Mouse (Mus musculus) limb, embryonic 15.5 days (tissue): ENCODE results near the gene Sh3bp2. TPM values are rescaled to one million over a fixed set of nuclear protein-coding genes. Genes with fewer than 3 reads are reported as not detected.
"Not testable (repeated sequence)": the region's sequence is repeated elsewhere in the genome, so short reads cannot be mapped to it uniquely, and the experiment has no call there.

Experiments used
- ATAC-seq: fragments of 200-750 bp; cut with Nextera tagmentation; 2 replicates; pipeline ENCODE4 v1.8.0; 2017; ENCODE audit warnings: low read depth, moderate TSS enrichment; ENCODE audit not compliant: insufficient number of reproducible peaks, low FRiP score, low TSS enrichment
- H3K27ac ChIP-seq: fragments of 300-500 bp; sonication (generic); 2 replicates; pipeline ENCODE4 v1.5.1; 2015; ENCODE audit warnings: moderate library complexity, mild to moderate bottlenecking, inconsistent platforms
- H3K27me3 ChIP-seq: fragments of 300-500 bp; sonication (generic); 2 replicates; pipeline ENCODE4 v1.6.1; 2015; ENCODE audit warnings: inconsistent platforms
- H3K36me3 ChIP-seq: fragments of 300-500 bp; sonication (generic); 2 replicates; pipeline ENCODE4 v1.6.1; 2015; ENCODE audit warnings: inconsistent platforms
- H3K4me1 ChIP-seq: fragments of 300-500 bp; sonication (generic); 2 replicates; pipeline ENCODE4 v1.6.1; 2015; ENCODE audit warnings: inconsistent platforms
- H3K4me2 ChIP-seq: fragments of 300-500 bp; sonication (generic); 2 replicates; pipeline ENCODE4 v1.6.1; 2015; ENCODE audit warnings: mild to moderate bottlenecking, inconsistent platforms
- H3K4me3 ChIP-seq: fragments of 300-500 bp; sonication (generic); 2 replicates; pipeline ENCODE4 v1.5.1; 2015; ENCODE audit warnings: mild to moderate bottlenecking, inconsistent platforms
- H3K9ac ChIP-seq: fragments of 300-500 bp; sonication (generic); 2 replicates; pipeline ENCODE4 v1.6.1; 2015; ENCODE audit warnings: inconsistent platforms
- H3K9me3 ChIP-seq: fragments of 300-500 bp; sonication (generic); 2 replicates; pipeline ENCODE4 v1.6.1; 2016; ENCODE audit warnings: inconsistent platforms
- WGBS: fragments of 180-500 bp; shearing (Covaris S2); methylation state at CpG from one replicate; pipeline ENCODE4 v1.1.7; 2015; 5-methylcytosine and 5-hydroxymethylcytosine counted together
- polyA plus RNA-seq: library from polyadenylated mRNA; unstranded; fragments of >200 nt; fragmentation: Nextera tagmentation; extraction: Ambion mirVana; gene quantifications from 2 replicates; pipeline ENCODE4 v1.2.1, GENCODE M21; 2015

The Sh3bp2 gene
- polyA plus RNA-seq, 1 experiment from 2014 or later: 10.0 TPM

DNA sequence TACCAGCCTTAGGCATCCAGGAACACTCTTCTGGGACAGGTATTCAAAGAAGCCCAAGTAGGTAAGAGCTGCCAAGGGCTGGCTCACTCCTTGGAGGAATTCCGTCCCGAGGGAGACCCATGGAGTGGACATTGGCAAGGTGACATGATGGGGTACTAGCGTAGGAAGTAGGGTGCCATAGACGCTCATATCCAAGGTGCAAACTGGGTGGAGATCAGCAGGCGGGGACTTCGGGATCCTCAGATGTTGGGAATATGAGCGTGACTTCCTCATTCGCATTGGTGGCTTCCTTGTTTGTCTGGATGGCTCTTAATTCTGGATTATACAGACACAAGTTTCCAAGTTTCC lies 23.5 kb downstream of the Sh3bp2 start:
- no peaks in the 10 kb centered on the region for H3K27me3 ChIP-seq
- H3K4me2 ChIP-seq: peak overlapping the region; percentile 77
- H3K36me3 ChIP-seq: peaks cover 21% of the 10 kb centered on the region
- no peaks in the 10 kb centered on the region for H3K9me3 ChIP-seq
- H3K9ac ChIP-seq: no peak overlapping the region
- ATAC-seq: no peak
- peak overlapping the region; percentile 90 for H3K4me3 ChIP-seq
- H3K4me1 ChIP-seq: peaks cover 18% of the 10 kb centered on the region
- 23% methylated on average over 8 of the region's 8 CpGs for WGBS
- peak overlapping the region; percentile 68; the same call in 1 of the 2 replicates for H3K27ac ChIP-seq

DNA sequence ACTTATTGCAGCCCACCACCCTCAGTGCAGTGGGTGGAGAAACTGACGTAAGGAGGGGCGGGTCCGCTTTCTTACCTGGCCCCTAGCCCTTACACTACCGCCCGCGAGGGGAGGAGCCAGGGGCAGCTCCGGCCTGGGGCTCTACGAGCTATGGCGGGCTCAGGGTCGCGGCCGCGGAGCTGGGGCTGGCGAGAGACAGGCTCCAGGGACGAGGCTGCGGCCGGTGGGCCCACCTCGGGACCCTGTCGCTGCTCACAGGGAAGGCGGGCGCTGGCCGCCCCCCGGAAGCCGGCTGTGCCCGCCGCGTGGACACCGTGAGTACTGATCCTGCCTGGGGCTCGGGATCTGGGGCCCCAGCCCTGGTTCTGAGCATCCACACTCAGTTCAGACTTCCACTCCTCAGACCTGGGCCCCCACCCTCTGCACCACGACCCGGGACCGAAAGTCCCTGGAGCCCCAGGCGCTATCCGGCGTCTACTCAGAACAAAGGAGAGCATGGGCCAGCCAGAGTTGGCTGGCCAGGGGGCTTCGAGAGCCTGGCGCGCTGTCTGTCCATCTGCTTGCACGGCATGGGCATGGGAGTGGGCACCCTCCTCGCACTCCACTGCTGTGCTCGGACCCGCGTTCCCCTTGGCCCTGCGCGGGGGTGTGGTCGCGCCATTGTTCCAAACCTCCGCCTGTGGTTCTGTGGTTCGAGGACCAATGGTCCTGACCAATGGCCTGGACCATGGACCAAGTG lies 24.0 kb downstream of the Sh3bp2 start:
- WGBS: under 1% methylated on average over 49 of the region's 49 CpGs
- Histone ChIP-seq H3K4me2 (peak overlapping the region; percentile 77), H3K9me3 (no peaks in the 10 kb centered on the region), H3K36me3 (peaks cover 25% of the 10 kb centered on the region), H3K27me3 (no peaks in the 10 kb centered on the region), H3K27ac (peak overlapping the region; percentile 68), H3K9ac (peak overlapping the region; percentile 81), H3K4me3 (peak overlapping the region; percentile 90), H3K4me1 (peaks cover 18% of the 10 kb centered on the region)
- peak; percentile 81 for ATAC-seq

DNA sequence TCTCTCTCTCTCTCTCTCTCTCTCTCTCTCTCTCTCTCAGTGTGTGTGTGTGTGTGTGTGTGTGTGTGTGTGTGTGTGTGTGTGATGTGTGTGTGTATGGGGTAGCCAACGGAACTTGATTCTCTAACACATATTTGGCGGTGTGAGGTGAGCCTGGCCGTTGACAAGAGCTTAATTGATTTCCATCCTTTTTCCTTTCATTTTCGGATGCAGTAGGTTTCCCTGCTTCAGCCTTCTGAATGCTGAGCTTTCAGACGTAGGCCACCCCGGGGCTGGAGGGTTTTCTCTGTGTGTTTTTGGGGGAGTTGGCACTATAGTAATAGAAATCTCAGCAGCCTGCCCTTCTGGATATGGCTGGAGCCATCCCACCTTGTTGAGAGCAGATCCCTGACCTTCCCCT lies 24.6 kb downstream of the Sh3bp2 start:
- H3K9me3 ChIP-seq: no peaks in the 10 kb centered on the region
- peak overlapping the region; percentile 90 for H3K4me3 ChIP-seq
- H3K27ac ChIP-seq: no peak overlapping the region
- 7% methylated on average over 6 of the region's 6 CpGs for WGBS
- H3K4me2 ChIP-seq: peak overlapping the region; percentile 77
- H3K9ac ChIP-seq: peak overlapping the region; percentile 81; the same call in 1 of the 2 replicates
- H3K4me1 ChIP-seq: peaks cover 18% of the 10 kb centered on the region
- peaks cover 31% of the 10 kb centered on the region for H3K36me3 ChIP-seq
- no peaks in the 10 kb centered on the region for H3K27me3 ChIP-seq
- no peak for ATAC-seq

DNA sequence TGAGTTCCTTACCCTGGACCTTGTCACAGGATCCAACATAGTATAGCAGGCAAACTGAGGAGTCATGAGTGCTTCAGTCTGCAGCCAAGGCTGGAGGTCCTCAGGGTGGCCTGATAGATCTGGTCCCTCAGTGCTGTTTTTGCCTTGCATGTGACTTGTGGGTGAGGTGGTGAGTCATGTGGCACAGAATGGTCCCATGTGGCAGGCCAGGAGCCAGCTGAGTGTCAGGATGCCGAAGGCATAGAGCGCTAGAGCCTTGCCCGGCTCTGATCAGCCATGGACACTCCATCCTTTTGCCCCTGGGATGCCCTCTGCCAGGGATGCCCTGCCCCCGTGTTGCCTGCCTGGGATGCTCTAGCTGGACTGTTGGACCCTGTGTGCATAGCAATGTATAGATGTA lies 26.2 kb downstream of the Sh3bp2 start:
- 86% methylated on average over 4 of the region's 4 CpGs for WGBS
- Histone ChIP-seq H3K4me3 (no peak overlapping the region), H3K4me1 (peaks cover 18% of the 10 kb centered on the region), H3K9ac (no peak overlapping the region), H3K9me3 (no peaks in the 10 kb centered on the region), H3K27ac (no peak overlapping the region), H3K36me3 (peaks cover 47% of the 10 kb centered on the region), H3K4me2 (no peak overlapping the region), H3K27me3 (no peaks in the 10 kb centered on the region)
- ATAC-seq: no peak

GRCm38 (mm10) chr5:34563854-34564253 lies 38.2 kb downstream of the Sh3bp2 start:
- Histone ChIP-seq H3K27ac (no peak overlapping the region), H3K36me3 (peaks cover 51% of the 10 kb centered on the region), H3K27me3 (no peaks in the 10 kb centered on the region), H3K9me3 (no peaks in the 10 kb centered on the region), H3K9ac (no peak overlapping the region), H3K4me1 (peaks cover 8% of the 10 kb centered on the region; the same call in 1 of the 2 replicates), H3K4me2 (no peak overlapping the region), H3K4me3 (no peak overlapping the region)
- no peak for ATAC-seq
- WGBS: 100% methylated on average over 1 of the region's 1 CpGs

DNA sequence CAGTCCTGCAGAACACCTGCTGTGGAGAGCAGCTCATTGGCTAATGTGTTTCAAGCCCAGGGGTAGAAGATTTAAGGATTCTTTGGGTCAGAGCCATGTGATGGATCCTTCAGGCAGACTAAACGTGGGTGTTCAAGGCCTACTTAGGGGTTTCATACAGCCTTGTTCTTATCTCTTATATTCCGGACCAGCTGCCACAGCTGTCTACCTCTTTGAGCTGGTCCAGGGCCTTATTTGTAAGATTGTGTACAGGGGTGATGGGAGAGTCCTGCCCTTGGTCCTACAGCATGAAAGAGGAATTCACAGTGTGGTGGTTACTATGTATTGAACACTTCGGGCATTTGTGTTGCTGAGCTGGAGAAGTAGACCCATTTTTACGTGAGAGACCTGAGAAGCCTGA lies 38.7 kb downstream of the Sh3bp2 start:
- peaks cover 8% of the 10 kb centered on the region; the same call in 1 of the 2 replicates for H3K4me1 ChIP-seq
- 85% methylated on average over 4 of the region's 4 CpGs for WGBS
- no peak overlapping the region for H3K4me2 ChIP-seq
- no peak overlapping the region for H3K27ac ChIP-seq
- no peak for ATAC-seq
- no peak overlapping the region for H3K9ac ChIP-seq
- no peaks in the 10 kb centered on the region for H3K27me3 ChIP-seq
- no peak overlapping the region for H3K4me3 ChIP-seq
- H3K9me3 ChIP-seq: no peaks in the 10 kb centered on the region
- H3K36me3 ChIP-seq: peaks cover 46% of the 10 kb centered on the region

DNA sequence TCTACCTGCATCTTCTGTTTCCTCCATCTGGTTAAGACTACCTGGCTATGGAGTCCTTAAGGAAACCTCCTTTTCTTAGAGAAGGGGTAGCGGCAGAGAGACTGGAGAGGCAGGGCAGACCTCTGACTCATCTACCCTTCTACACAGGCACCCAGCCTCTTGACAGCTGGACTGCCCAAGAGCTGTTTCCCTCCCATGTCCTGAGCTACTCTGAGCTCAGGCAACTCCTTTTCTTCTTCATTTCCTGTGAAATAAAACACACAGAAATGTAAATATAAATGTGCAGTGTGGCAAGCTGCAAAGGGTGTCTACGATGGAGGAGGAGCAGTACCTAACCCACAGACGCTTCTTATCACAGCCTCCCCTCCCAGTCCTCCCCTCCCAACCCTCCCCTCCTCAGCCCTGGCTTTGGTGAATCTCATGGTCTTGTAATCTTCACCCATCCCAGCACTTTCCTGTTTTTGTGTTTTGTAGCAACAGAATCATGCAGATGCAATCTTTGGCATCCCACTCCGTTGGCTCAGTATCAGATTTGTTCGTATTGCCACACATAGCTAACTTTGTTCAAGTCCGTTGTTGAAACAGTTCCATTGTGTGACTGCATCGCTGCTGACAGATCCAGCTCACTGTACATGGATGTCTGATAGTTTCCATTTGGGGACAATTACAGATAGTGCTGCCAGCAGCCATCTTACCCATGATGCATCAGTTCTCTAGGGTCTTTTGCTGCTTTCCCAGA lies 40.1 kb downstream of the Sh3bp2 start:
- Histone ChIP-seq H3K36me3 (peaks cover 32% of the 10 kb centered on the region), H3K9me3 (no peaks in the 10 kb centered on the region), H3K27ac (peak overlapping the region; percentile 75), H3K9ac (no peak overlapping the region), H3K4me3 (no peak overlapping the region), H3K27me3 (no peaks in the 10 kb centered on the region), H3K4me2 (no peak overlapping the region), H3K4me1 (peaks cover 8% of the 10 kb centered on the region; the same call in 1 of the 2 replicates)
- peak; percentile 40; the same call in 1 of the 2 replicates for ATAC-seq
- WGBS: 52% methylated on average over 7 of the region's 7 CpGs

- H3K9ac ChIP-seq: no peak overlapping the region
- 79% methylated on average over 3 of the region's 3 CpGs for WGBS
These were observed 45.9 kb downstream of the Sh3bp2 start for GRCm38 (mm10) chr5:34571551-34571950.

DNA sequence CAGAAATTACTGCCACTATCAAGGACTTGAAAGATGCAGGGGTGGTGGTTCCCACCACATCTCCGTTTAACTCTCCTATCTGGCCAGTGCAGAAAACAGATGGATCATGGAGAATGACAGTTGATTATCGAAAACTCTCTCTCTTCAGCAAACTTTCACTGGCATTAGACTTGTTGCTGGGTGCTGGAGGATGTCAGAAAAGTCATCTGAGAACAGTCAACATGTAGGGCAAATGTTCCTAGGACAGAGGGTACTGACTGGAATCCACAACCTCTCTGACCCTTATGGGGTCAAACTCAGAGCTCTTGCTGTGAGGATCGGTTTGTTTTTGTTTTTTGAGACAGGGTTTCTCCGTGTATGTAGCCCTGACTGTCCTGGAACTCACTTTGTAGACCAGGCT lies 46.9 kb downstream of the Sh3bp2 start:
- not testable (repeated sequence) for H3K36me3 ChIP-seq, H3K9ac ChIP-seq, H3K9me3 ChIP-seq, ATAC-seq, H3K27me3 ChIP-seq
- WGBS: 54% methylated on average over 4 of the region's 4 CpGs
- peak overlapping the region; percentile 91; the same call in 1 of the 2 replicates for H3K27ac ChIP-seq
- H3K4me3 ChIP-seq: peak overlapping the region; percentile 92
- peak overlapping the region; percentile 49 for H3K4me2 ChIP-seq
- H3K4me1 ChIP-seq: peaks cover 16% of the 10 kb centered on the region

More at GRCm38 (mm10) chr5:34571551-34571950, 45.9 kb downstream of the Sh3bp2 start:
- Histone ChIP-seq H3K27ac (no peak overlapping the region), H3K4me3 (no peak overlapping the region), H3K27me3 (no peaks in the 10 kb centered on the region), H3K9me3 (no peaks in the 10 kb centered on the region), H3K4me1 (peaks cover 16% of the 10 kb centered on the region), H3K4me2 (no peak overlapping the region), H3K36me3 (no peaks in the 10 kb centered on the region)
- no peak for ATAC-seq

GRCm38 (mm10) chr5:34573268-34574221 lies 47.9 kb downstream of the Sh3bp2 start, which contains the start of gene Add1:
Add1 (plus strand) TSS chr5:34573664.
- H3K9ac ChIP-seq: peak within 1 kb of the TSS; percentile 96
- peaks cover 3% of the 10 kb centered on the region; the same call in 1 of the 2 replicates for H3K36me3 ChIP-seq
- no peaks in the 10 kb centered on the region for H3K9me3 ChIP-seq
- no peaks in the 10 kb centered on the region for H3K27me3 ChIP-seq
- H3K27ac ChIP-seq: peak within 1 kb of the TSS; percentile 91
- peak within 1 kb of the TSS; percentile 49 for H3K4me2 ChIP-seq
- H3K4me3 ChIP-seq: peak within 1 kb of the TSS; percentile 92
- ATAC-seq: peak; percentile 100
- H3K4me1 ChIP-seq: peaks cover 16% of the 10 kb centered on the region
- under 1% methylated on average over 83 of the region's 84 CpGs for WGBS

DNA sequence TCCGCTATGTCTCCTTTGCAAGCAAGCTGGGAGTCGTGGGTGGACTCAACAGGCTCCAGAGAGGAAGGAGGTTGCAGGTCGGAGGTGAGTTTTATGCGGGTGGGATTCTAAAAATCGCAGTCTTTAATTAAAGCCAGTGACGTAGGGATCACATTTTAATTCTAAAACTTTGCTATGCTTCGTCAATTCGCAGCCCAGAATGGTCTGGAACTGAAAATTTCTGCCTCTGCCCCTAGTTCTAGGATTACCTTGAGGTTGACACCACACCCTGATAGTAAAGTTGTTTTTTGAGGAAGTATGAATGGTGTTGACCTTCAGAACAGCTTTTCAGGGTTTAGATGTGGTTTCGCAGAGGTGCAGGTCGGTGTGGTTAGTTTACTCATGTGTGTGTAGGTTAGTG lies 49.1 kb downstream of the Sh3bp2 start:
- no peak for ATAC-seq
- H3K4me3 ChIP-seq: peak overlapping the region; percentile 92
- peak overlapping the region; percentile 96; the same call in 1 of the 2 replicates for H3K9ac ChIP-seq
- H3K27me3 ChIP-seq: no peaks in the 10 kb centered on the region
- 29% methylated on average over 10 of the region's 10 CpGs for WGBS
- H3K4me1 ChIP-seq: peaks cover 16% of the 10 kb centered on the region
- H3K27ac ChIP-seq: no peak overlapping the region
- H3K9me3 ChIP-seq: no peaks in the 10 kb centered on the region
- H3K36me3 ChIP-seq: peaks cover 4% of the 10 kb centered on the region; the same call in 1 of the 2 replicates
- H3K4me2 ChIP-seq: peak overlapping the region; percentile 49
